Mouse (Mus musculus): ENCODE data around the gene Psma6.
A peak's percentile ranks its signal among the peaks of the same experiment; 100 is the strongest.
"Not testable (repeated sequence)": the region's sequence is repeated elsewhere in the genome, so short reads cannot be mapped to it uniquely, and the experiment has no call there.

Psma6 gene

DNA sequence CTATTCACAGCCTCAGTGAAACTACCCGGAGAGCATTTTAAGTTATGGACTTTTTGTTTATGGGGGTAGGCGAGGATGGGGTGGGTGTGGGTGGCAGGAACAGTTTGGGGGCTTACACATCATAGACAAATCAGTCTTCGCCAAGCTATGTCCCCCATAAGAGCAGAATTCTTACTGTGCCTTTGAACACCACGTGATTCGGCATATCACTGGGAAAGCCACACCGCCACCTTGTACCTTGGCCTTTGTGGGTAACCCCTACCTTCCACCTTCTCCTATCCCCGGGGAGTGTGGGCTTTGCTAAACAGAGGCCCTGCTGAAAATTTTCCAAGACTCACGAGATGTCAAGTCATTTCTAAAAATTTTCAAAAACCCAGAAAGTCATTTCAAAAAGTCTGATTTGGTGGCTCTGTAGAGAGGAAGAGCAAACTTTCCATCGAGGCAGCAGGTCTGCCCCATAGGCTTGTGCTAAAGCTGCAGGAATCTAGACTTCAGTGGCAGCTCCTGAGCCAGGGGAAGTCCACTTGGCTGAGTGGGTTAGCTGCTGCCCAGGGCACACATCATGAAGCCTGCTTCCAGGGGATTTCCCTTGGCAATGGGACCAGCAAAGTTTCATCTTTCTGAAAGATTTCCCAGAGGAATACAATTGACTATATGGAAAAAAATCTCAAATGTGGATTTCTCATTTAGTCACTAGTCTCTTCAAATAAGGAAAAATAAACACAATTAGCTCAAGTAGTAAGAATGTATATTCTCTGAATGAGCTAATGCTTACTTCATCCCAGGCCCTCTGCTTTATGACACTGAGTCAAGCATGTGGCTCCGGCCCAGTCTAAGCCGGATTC lies 8.9 kb downstream of the Psma6 start:
- no peak for DNase-seq (ENCODE audit: low spot score in 2 of 2)

DNA sequence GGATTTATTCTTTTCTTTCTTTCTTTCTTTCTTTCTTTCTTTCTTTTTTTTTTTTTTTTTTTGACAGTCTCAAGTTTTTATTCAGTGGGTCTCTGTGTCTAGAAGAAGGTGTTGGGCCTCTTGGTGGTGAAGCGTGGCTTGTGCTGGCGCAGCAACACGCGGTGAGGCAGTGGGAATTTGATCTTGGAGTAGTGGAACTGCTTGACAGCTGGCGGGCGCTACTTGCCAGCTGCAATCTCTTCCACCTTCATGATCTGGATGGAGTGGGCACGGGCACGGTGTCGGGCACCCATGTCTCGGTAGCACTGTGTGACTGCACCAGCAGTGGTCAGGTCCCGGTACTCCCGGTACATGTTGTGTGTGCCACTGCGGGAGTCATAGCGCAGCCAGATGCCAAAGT lies 11.6 kb downstream of the Psma6 start:
- not testable (repeated sequence) for DNase-seq (ENCODE audit: low spot score in 2 of 2)

DNA sequence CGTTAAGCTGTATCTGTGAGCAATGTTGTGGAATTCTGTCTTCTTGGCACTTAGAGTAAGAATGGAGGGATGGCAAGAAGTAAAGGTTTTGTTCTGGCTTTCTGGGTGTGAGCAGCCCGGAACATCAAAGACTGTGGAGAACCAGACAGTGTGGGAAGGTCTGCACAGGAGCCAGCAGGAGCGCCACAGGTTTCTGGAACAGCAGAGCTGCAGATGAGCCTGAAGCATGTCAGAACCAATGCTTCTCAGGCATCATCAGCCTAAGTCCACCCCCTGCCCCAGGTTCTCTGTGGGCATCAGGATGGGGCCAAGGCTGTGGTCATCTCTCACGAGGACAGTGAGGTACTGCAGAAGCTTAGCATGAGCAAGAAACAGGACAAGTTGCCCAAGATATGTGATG lies 12.5 kb downstream of the Psma6 start:
- DNase-seq (ENCODE audit: low spot score in 2 of 2): no peak

DNA sequence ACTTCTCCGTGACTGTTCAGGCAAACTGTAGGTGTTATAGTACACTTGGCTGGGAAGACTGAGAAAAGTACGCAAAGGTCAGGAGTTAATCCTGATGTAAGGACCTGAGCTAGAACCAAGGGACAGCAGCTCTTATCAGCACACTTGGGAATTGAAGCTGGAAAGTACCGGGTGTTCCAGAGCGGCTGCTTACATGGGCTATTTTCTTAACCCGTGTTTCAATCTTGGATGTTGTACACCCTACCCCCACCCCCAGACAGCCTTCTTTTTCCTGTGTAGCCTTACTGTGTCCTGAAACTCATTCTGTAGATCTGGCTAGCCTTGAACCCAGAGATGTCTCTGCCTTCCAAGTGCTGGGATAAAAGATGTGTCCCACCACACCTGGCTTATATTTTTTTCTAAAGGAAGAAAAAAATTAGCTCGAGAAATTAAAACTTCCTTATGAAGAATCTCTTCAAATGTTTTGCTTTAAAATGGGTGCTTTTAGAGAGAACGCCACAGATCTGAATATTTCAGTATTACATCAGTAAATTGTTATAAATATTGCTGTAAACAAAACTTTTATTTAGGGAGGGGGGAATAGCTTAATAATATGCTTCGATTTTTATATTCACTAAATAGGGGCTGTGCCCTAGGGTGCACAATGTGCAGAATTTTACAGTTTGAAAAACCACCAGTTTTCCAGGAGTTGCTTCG lies 13.7 kb downstream of the Psma6 start:
- DNase-seq (ENCODE audit: low spot score in 2 of 2): no peak

DNA sequence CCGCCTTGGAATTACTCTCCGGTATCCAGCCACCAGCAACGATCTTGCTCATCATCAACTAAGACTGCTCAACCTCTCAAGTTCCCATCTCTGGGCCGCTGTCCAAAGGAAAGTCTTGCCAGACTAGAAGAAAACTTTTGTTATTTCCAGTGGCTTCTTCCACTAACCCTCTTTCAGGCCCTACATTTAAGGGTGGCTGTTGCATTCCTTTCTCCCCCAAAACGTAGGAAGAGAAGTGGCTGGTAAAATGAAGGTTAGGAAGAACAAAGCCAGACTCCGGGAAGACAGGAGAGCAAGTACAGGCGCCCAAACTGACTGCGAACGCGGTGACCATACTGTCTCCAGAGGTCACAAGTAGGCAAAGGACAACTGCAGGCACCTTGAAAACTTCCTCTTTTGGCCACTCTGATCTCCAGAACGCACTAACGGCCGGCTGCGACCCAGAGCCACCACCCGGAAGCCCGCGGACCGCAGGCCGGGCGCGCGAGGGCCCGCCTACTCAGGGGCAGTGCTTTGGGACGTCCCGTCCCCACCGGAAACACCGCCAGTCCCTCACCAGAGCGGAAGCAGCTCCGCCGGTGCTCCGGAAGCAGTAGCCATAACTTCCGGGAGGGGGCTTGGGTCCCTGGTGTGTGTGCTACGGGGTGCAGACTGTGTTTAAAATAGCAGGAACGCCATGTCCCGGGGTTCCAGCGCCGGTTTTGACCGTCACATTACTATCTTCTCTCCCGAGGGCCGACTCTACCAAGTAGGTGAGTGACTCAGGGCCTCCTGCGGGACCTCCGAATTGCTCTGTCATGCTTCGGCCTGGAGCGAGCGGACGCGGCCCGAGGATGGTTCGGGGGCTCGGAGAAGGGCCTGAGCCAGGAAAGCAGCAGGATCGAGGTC lies 14.5 kb downstream of the Psma6 start:
- peak; percentile 88 to 91 for DNase-seq (ENCODE audit: low spot score in 2 of 2)

DNA sequence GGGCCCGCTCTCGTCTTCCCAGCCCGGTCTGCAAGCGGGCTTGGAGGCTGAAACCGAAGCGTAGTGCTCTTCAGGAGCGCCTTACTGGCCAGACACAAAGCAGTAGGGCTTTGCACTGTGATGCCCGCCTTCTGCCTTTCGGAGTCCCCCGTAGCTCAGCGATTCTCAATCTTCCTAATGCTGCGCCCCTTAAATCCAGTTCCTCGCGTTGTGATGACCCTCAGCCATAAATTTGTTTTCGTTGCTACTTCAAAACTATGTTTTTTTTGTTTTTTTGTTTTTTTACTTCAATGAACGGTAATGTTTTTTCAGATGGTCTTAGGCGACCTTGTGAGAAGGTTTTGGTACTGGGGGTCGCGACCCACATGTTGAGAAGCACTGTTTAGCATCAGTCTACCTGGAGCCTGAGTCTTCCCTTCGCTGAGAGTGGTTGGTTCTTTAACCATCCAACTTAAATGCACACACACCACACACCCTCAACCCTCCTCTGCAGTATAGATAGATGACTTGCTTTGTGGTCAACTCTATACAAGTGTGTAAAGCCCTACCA lies 15.2 kb downstream of the Psma6 start:
- DNase-seq (ENCODE audit: low spot score in 2 of 2): no peak

DNA sequence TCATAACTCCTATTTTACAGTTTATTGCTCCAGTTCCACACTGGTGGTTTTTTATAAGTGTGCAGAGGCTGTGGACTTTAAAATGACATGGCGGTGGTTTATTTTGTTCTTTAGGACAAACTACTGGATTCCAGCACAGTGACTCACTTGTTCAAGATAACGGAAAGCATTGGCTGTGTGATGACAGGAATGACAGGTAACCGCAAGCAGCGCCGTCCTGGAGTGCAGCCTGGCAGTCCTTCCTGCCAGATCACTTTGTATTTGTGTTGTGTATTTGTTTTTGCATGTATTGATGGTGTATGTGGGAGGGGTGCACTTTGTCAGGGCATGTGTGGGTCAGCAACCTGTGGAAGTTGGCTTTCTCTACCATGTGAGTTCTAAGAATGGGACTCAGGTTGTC lies 23.9 kb downstream of the Psma6 start:
- no peak for DNase-seq (ENCODE audit: low spot score in 2 of 2)

DNA sequence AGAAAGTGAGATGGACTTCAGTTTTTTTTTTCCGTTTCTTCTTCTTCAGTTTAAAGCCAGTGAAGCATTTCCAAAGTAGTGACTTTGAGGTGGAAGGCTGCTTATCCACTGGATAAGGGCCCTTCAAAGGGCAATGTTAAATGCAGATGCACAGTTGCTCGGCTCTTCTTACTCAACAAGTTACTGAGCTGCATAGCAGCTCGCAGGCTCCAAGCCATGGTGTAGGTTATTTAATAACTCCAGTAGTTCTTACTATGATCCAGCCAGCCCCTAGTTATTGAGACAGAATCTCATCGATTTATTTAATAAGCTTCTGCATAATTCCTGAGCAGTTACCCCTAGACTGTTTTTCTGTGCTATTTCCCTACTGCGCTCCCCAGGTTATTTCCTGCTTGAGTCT lies 31.2 kb downstream of the Psma6 start:
- DNase-seq (ENCODE audit: low spot score in 2 of 2): no peak

DNA sequence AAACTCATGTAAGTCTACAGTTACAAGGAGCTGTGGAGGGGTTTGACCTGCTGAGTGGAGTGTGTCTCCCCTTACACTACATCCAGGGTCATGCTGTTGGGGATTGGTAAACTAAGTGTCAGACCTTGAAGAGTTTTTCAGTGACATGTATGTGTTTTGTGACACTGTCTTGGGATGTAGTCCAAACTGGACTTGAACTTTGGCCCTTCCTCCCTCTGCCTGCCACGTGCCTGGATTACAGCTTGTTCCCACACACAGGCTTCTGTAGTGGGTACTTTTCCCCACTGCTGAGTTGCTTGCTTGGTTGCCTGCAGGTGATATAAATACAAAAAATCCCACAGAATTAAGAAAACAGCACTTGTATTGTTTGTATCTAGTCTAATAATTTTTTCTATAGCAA lies 31.7 kb downstream of the Psma6 start:
- no peak for DNase-seq (ENCODE audit: low spot score in 2 of 2)

DNA sequence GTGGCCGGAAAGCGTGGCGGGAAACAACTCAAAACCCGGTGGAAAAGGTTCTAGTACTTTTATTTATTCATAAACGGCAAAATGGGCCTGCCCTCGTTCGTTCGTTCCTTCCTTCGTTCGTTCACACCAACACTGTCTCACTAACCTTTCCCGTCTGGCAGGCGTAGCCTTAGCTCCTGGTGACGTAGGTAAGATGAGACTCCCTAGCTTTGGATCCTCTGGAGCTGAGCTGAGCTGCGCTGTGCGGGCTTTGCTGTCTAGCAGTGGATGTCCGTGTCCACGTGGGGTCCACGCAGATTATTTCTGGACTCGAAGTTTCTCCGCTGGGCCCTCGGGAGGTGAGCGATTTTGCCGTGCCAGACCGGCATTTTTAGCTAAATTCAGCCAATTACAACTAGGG lies 36.2 kb downstream of the Psma6 start:
- DNase-seq (ENCODE audit: low spot score in 2 of 2): no peak

DNA sequence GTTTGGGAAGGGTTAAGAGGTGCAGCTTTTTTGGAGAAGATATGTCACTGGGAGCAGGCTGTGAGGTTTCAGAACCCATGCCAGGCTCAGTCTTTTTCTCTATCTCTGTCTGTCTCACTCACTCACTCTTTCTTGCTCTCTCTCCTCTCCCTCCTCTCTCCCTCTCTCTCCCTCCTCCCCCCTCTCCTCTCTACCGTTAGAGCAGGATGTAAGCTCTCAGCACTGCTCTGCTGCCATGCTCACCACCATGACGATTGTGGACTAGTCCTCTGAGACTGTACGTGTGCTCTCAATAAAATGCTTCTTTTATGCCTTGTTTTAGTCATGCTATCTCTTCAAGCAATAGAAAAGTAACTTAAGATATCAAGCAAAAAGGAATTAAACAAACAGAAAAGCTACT lies 38.0 kb downstream of the Psma6 start:
- no peak for DNase-seq (ENCODE audit: low spot score in 2 of 2)

DNA sequence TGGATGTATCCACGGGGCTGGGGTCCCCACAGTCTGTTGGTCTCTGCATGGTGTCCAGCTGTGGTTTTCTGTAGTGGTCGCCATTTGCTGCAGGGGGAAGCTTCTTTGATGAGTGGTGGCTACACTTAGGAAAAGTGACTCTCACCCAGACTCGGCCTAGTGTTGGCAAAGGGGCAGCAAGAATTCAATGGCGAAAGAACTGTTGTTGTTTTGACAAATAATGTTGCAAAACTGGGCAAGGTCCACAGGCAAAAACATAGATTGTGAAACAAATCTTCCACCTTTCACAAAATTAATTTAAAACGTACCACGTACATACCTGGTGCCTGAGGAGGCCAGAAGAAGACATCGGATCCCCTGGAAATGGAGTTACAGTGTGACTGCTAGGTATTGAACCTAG lies 42.3 kb downstream of the Psma6 start:
- DNase-seq (ENCODE audit: low spot score in 2 of 2): no peak

DNA sequence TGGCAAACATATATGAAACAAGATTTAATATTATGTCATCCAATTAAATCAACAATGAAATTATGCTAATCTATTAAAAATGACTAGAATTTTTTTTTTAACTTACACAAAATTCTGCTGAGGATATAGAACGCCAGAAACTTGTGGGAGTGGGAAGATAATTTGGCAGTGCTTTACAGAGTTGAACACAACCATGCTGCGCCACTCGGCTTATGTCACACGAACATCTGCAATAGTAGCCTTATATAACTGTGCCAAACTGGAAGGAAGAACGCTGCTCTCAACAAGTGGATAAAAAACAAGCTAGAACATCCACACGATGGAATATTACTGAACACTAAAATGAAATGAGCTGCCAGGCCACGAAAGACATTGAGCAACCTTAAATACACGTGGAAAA lies 45.2 kb downstream of the Psma6 start:
- no peak for DNase-seq (ENCODE audit: low spot score in 2 of 2)

DNA sequence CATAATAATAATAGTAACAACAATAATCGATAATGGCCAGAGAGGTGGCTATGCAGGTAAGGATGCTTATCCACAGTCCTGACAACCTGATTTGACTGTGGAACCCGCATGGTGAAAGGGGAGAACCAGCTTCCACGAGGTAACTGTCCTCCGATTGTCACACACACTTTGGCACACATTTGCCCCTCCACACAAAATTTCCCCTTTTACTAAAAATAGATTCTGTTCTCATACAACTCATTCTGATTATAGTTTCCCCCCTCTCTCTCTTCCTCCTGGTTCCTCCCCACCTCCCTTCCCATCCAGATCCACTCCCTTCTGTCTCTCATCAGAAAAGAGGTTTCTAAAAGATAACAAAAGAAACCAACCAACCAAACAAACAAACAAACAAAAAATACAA lies 45.9 kb downstream of the Psma6 start:
- no peak for DNase-seq (ENCODE audit: low spot score in 2 of 2)

DNA sequence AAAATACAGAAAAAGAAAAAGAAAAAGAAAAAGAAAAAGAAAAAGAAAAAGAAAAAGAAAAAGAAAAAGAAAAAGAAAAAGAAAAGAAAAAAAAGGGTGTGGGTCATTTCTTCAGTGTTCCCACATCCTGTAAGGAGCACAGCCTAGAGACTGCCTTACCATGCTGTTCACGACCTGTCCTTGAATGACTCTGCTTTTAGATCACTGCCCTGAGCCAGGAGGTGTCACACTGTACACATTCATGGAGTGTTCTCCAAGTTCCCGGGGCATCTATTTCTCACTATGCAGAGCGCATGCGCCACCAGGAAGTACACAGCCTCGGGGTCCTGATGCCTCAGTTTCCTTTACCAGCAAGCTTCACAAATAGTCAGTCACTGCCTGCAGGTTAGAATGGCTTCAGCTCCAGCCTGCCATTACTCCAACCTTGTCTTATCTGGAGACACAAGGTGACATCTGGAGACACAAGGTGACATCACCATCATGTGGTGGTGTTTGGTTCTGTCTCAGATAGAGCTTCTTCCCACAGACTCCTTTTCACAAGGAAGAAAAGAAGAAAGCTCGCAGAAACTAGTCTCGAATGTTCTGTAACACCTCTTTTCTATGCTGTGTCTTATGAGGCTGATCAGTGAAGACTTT lies 48.4 kb downstream of the Psma6 start:
- DNase-seq (ENCODE audit: low spot score in 2 of 2): no peak

DNA sequence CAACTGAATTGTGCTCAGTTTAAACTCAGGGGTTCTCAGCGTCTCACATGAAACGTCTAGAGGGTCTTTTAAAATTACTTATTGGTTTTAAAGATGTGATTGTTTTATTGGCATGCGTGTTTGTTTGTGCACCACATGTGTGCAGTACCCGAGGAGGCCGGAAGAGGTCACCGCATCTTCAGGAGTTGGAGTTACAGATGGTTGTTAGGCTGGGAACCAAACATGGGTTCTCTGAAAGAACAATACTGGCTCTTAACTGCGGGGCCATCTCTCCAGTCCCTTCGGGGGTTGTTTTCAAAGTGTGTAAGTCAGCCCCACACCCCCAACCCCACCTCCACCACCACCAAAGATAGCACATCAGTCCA lies 48.9 kb downstream of the Psma6 start:
- DNase-seq (ENCODE audit: low spot score in 2 of 2): no peak

DNA sequence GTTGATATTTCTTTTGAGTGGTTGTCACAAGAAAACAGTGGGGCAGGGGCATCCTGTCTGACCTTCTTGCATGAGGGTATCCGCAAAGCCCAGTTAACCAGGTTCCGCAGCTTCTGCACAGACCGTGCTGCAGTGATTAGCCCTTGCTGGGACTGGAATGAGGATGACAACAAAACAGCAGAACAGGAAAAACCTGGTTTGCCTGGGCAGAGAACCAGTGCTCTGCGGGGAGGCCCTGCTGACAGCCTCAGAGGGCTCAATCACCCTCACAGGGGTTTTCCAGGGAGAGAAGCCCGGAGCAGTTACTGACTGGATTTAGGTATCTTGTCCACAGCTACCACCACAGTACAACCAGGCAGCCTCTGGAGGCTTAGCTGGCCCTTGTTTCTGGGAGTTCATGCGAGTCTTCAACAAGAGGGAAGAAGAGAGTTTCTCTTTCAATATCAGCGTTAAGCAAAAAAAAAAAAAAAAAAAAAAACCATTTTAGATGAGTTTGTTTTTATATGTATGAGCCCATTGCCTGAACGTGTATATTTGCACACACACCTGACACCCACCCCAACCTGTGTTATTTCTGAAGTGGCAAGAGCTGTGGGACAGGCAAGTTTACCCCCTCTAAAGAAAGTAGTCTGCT lies 49.9 kb downstream of the Psma6 start:
- DNase-seq (ENCODE audit: low spot score in 2 of 2): peak; percentile 26 to 41

DNA sequence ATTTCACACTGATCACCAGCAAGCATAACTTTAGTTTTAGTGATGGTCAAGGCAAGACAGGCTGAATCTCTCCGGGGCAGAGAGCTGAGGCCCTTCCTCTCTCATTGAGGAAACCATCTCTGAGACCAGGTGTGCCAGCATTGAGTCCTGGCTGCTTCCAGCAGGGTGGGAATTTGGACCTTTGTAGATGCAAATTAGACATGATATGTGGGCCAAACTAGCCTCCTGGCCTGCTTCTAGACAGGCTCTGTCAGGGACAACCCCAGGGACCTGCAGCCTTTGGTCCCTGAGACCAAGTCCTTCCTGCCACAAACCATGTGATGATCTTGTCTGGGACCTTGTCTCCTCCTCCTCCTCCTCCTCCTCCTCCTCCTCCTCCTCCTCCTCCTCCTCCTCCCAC lies 51.1 kb downstream of the Psma6 start:
- no peak for DNase-seq (ENCODE audit: low spot score in 2 of 2)

DNA sequence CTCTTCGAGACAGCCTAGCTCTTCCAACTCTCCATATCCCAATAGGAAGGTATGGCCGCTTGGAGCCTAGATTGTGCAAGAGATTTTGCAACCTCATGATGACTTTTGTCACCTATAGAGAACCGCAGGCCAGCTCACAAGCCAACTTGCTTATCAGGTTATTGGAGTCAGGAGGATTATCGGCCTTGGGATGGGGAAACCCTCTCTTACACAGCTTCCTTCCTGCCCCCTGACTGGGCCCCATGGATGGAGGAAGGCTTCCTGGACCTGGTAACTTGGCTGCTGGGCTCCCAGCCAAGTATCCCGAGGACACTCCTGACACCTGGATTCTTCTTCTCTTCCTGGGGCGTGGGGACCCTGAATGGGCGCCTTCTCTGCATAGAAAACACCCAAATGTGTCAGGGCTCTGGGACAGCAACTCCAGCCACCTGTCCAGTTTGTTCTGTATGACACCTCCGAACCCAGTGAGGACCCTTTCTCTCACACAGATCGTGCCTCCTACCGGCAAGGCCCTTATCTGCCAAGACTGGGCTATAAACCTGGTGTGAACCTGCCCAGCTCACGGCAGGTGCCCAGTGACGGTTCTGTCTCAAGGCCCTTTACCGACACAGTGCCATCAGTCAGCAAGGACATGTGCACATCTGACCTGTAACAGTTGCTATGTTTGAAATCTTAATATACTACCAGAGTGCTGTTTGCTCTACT lies 53.3 kb downstream of the Psma6 start:
- DNase-seq (ENCODE audit: low spot score in 2 of 2): no peak

DNA sequence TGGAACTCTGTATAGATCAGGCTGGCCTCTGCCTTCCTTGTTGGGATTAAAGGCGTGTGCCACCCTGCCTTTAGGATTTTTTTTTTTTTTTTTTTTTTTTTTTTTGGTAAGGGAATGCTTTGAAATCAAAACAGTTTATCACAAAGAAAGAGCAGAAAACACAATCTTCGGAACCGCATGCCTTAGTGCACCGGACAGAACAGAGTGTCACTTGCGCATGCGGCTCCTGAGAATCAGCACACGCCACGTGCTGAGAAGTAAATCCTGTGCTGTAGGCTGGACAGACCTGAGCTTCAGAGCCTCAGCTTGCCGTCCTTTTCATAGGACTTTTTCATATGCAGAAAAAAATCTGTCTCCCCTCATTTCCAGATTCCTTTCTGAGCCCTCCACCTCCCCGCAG lies 54.0 kb downstream of the Psma6 start:
- no peak for DNase-seq (ENCODE audit: low spot score in 2 of 2)

Data from natural killer cell, adult 2 months (primary cell).